32 mouse cellular contexts compared by ENCODE assay signal in genomic region chr16:44221463-44221862, GRCm38 (mm10). TPM values are rescaled to one million over a fixed set of nuclear protein-coding genes. Genes with fewer than 3 reads are reported as not detected.
DNase-seq lines count a peak whose midpoint lies in the region; ATAC-seq and TF ChIP-seq lines count a peak whose summit lies in the region.
"Had no signal": no experiment of that assay in that cellular context is flagged by ENCODE, and none has a peak within 500 bp of the region (broad histone marks: within the 10 kb centered on the region; RNA-seq: fewer than 3 reads in every experiment).

No protein-coding gene starts in this region.

- no peaks in the 10 kb centered on the region for H3K27me3 ChIP-seq in heart, embryonic 13.5 days (replicated peaks)
- H3K27me3 ChIP-seq: embryonic facial prominence, embryonic 15.5 days; forebrain, embryonic 12.5 days; hindbrain, embryonic 12.5 days; limb, embryonic 15.5 days; neural tube, embryonic 12.5 days had no signal

- ATAC-seq in heart, embryonic 13.5 days (ENCODE audit: extremely low read depth, insufficient number of reproducible peaks, low FRiP score, low TSS enrichment) = no peak
- ATAC-seq: activated CD4-positive, CD25-positive, alpha-beta regulatory T cell, adult 4 months; CD4-positive, CD25-positive, alpha-beta regulatory T cell, adult 4 months; hindbrain, postnatal 0 days; intestine, embryonic 16.5 days had no signal

- no peaks in the 10 kb centered on the region for H3K9me3 ChIP-seq in heart, embryonic 13.5 days
- H3K9me3 ChIP-seq: embryonic facial prominence, embryonic 10.5 days; embryonic facial prominence, embryonic 15.5 days; forebrain, embryonic 12.5 days; hindbrain, embryonic 12.5 days; limb, embryonic 10.5 days; limb, embryonic 15.5 days; neural tube, embryonic 12.5 days had no signal

- H3K36me3 ChIP-seq in heart, embryonic 13.5 days = peaks cover 50% of the 10 kb centered on the region

- no peak overlapping the region for H3K4me2 ChIP-seq in heart, embryonic 13.5 days
- H3K4me2 ChIP-seq: embryonic facial prominence, embryonic 15.5 days; forebrain, embryonic 12.5 days; hindbrain, embryonic 12.5 days; limb, embryonic 15.5 days; lung, embryonic 14.5 days; neural tube, embryonic 12.5 days had no signal

- H3K4me1 ChIP-seq in heart, embryonic 13.5 days = peaks cover 20% of the 10 kb centered on the region
- peaks cover 4% of the 10 kb centered on the region for H3K4me1 ChIP-seq in cortical plate, adult 2 months (ENCODE audit: control insufficient read depth, insufficient read depth, low read length)
- H3K4me1 ChIP-seq: embryonic facial prominence, embryonic 10.5 days; embryonic facial prominence, embryonic 15.5 days; forebrain, embryonic 12.5 days; hindbrain, embryonic 12.5 days; limb, embryonic 10.5 days; neural tube, embryonic 12.5 days had no signal

- TF ChIP-seq CTCF in cortical plate, adult 2 months (IDR thresholded peaks at IDR 0.05; ENCODE audit: extremely low read depth, insufficient read depth, low read length) = no peak

- H3K9ac ChIP-seq in heart, embryonic 13.5 days = no peak overlapping the region
- H3K9ac ChIP-seq: embryonic facial prominence, embryonic 15.5 days; forebrain, embryonic 12.5 days; forebrain, postnatal 0 days; hindbrain, embryonic 12.5 days; limb, embryonic 15.5 days; liver, embryonic 14.5 days; lung, embryonic 14.5 days; neural tube, embryonic 12.5 days had no signal

- TF ChIP-seq POLR2A in cortical plate, adult 2 months (IDR thresholded peaks at IDR 0.05; ENCODE audit: extremely low read depth, insufficient read depth, low read length) = no peak

- no peak overlapping the region for H3K4me3 ChIP-seq in heart, embryonic 13.5 days
- no peak overlapping the region for H3K4me3 ChIP-seq in cortical plate, adult 2 months (ENCODE audit: insufficient read depth, low read length)
- H3K4me3 ChIP-seq: embryonic facial prominence, embryonic 10.5 days; embryonic facial prominence, embryonic 15.5 days; forebrain, embryonic 12.5 days; hindbrain, embryonic 12.5 days; limb, embryonic 10.5 days; limb, embryonic 15.5 days; neural tube, embryonic 12.5 days had no signal

- peak overlapping the region; percentile 40; the same call in 1 of the 2 replicates for H3K27ac ChIP-seq in heart, embryonic 13.5 days (replicated peaks)
- peak overlapping the region; percentile 21; the same call in 1 of the 2 replicates for H3K27ac ChIP-seq in cortical plate, adult 2 months (ENCODE audit: insufficient read depth, low read length)
- H3K27ac ChIP-seq: embryonic facial prominence, embryonic 10.5 days; embryonic facial prominence, embryonic 15.5 days; forebrain, embryonic 12.5 days; hindbrain, embryonic 12.5 days; hindbrain, postnatal 0 days; limb, embryonic 10.5 days; limb, embryonic 15.5 days; liver, embryonic 14.5 days; neural tube, embryonic 12.5 days had no signal

- peak; percentile 46 for DNase-seq in gastrocnemius, postnatal 25 days
- DNase-seq in gastrocnemius, postnatal 36 days = no peak
- no peak for DNase-seq in heart, postnatal 36 days
- peak; percentile 33 to 44 for DNase-seq in heart, postnatal 10 days
- DNase-seq in lung, adult 18-20 months = no peak
- DNase-seq: adrenal gland, adult 2 months; adrenal gland, postnatal 36 days; cerebellum, postnatal 14 days; forebrain, postnatal 0 days; kidney, adult 9 months; kidney, postnatal 10 days; layer of hippocampus, adult 9-11 months; lung, embryonic 14.5 days; lung, postnatal 14 days; midbrain, embryonic 14.5 days; right cerebral cortex, postnatal 4 days; thymus, adult 2 months; thymus, postnatal 36 days had no signal

- intact Hi-C loops in gastrocnemius, postnatal 36 days (cut with DNase I) = no loop called here
- intact Hi-C loops in heart, postnatal 36 days (cut with DNase I) = no loop called here
- intact Hi-C loops in heart, postnatal 10 days (cut with DNase I) = no loop called here

- WGBS in heart, embryonic 13.5 days = 43% methylated on average over 6 of the region's 6 CpGs

RNA-seq across cellular contexts. Expression of gene Usf3, which starts 48.4 kb away (rescaled TPM):
- total RNA-seq in gastrocnemius, postnatal 25 days (2021) = 10 to 100 TPM; 24.3 to 36.1 TPM
- total RNA-seq in gastrocnemius, postnatal 36 days (2021) = 10 to 100 TPM; 33.2 to 35.6 TPM
- 1.8 and 1.9 TPM in 2 replicates for polyA plus RNA-seq in heart, embryonic 13.5 days (2015; fragmentation: Nextera tagmentation; extraction: Ambion mirVana)
- 10 to 100 TPM; 16.4 to 18.8 TPM for total RNA-seq in heart, postnatal 36 days (2021)
- polyA plus RNA-seq in cortical plate, adult 2 months (2012; rRNA removed) = 14.2 and 15.0 TPM in 2 replicates
- total RNA-seq in heart, postnatal 10 days (2021) = 10 to 100 TPM; 23.0 to 24.5 TPM

Comparison
In these comparisons a context has a peak if more than half of its experiments do, and no peak if none do; other contexts are left out.
1. DNase-seq: peak in gastrocnemius, postnatal 25 days (single experiment) and heart, postnatal 10 days (2 of 2); none in gastrocnemius, postnatal 36 days (0 of 2), heart, postnatal 36 days (0 of 2) and lung, adult 18-20 months (0 of 2).